Mouse (Mus musculus) yolk sac, embryonic 10.5 days (tissue): ENCODE measurements around the gene Gnai1.
"Not testable (repeated sequence)": the region's sequence is repeated elsewhere in the genome, so short reads cannot be mapped to it uniquely, and the experiment has no call there.

ENCODE experiments used
- DNase-seq: peaks from one replicate; pipeline ENCODE4 v3.0.0-alpha.2; 2017; ENCODE audit warnings: low spot score

Gene Gnai1

GRCm38 (mm10) chr5:18360281-18360819, at the start of gene Gnai1:
Gnai1 (minus strand) TSS chr5:18360355.
- peak; percentile 67 for DNase-seq

GRCm38 (mm10) chr5:18367864-18368263, 7.7 kb upstream of the Gnai1 start:
- DNase-seq = no peak

- no peak for DNase-seq
Observed at GRCm38 (mm10) chr5:18365460-18365859, 5.3 kb upstream of the Gnai1 start.

- no peak for DNase-seq
Observed at GRCm38 (mm10) chr5:18360956-18361355, 801 bp upstream of the Gnai1 start.

- peak; percentile 64 for DNase-seq
Observed at GRCm38 (mm10) chr5:18359376-18360280, 527 bp downstream of the Gnai1 start.

GRCm38 (mm10) chr5:18358778-18359177, 1.4 kb downstream of the Gnai1 start:
- DNase-seq = no peak

GRCm38 (mm10) chr5:18358191-18358590, 2.0 kb downstream of the Gnai1 start:
- DNase-seq = no peak

- no peak for DNase-seq
Observed at GRCm38 (mm10) chr5:18347297-18347696, 12.9 kb downstream of the Gnai1 start.

- DNase-seq = no peak
Observed at GRCm38 (mm10) chr5:18343455-18344142, 16.6 kb downstream of the Gnai1 start.

- no peak for DNase-seq
Observed at GRCm38 (mm10) chr5:18342765-18343454, 17.2 kb downstream of the Gnai1 start.

- DNase-seq = not testable (repeated sequence)
Observed at GRCm38 (mm10) chr5:18341876-18342275, 18.3 kb downstream of the Gnai1 start.

- DNase-seq = no peak
Observed at GRCm38 (mm10) chr5:18332256-18332655, 27.9 kb downstream of the Gnai1 start.

GRCm38 (mm10) chr5:18330726-18331125, 29.4 kb downstream of the Gnai1 start:
- DNase-seq = no peak

GRCm38 (mm10) chr5:18326159-18326558, 34.0 kb downstream of the Gnai1 start:
- DNase-seq = no peak

- no peak for DNase-seq
Observed at GRCm38 (mm10) chr5:18323534-18323933, 36.6 kb downstream of the Gnai1 start.

GRCm38 (mm10) chr5:18321661-18322060, 38.5 kb downstream of the Gnai1 start:
- DNase-seq = no peak

GRCm38 (mm10) chr5:18318846-18319245, 41.3 kb downstream of the Gnai1 start:
- DNase-seq = no peak

- DNase-seq = peak; percentile 10
Observed at GRCm38 (mm10) chr5:18307229-18307804, 52.8 kb downstream of the Gnai1 start.

- no peak for DNase-seq
Observed at GRCm38 (mm10) chr5:18296584-18296983, 63.6 kb downstream of the Gnai1 start.

GRCm38 (mm10) chr5:18292744-18293143, 67.4 kb downstream of the Gnai1 start:
- DNase-seq = no peak

- no peak for DNase-seq
Observed at GRCm38 (mm10) chr5:18289530-18289929, 70.6 kb downstream of the Gnai1 start.

- DNase-seq = no peak
Observed at GRCm38 (mm10) chr5:18288694-18289093, 71.5 kb downstream of the Gnai1 start.
